Mouse (Mus musculus): Measurements from ENCODE around the gene H6pd. TPM values are rescaled to one million over a fixed set of nuclear protein-coding genes. Genes with fewer than 3 reads are reported as not detected.

Gene H6pd
- polyA plus RNA-seq, 1 experiment from 2014 or later = 10.2 TPM

DNA sequence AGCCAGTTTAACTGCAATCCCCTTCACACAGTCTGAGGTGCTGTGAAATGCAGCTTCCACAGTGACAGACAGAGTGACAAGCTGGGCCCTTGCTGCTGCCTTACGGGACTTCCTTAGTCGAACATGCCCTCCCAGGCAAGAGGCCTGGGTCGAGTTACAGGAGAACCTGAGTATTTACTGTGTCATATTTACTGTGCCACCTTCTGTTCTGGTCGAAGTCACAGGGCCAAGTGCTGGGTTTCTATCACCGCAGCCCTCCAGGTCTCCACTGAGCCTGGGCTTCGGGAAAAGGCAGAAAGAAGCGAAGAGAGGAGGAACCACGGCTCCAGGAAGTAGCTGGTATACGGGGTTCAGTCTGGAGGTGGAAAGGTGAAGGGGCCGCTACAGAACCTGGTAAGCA, 10.8 kb downstream of the H6pd start:
- Histone ChIP-seq H3K9me3 (replicated peaks) (no peaks in the 10 kb centered on the region), H3K27me3 (no peaks in the 10 kb centered on the region), H3K9ac (no peak overlapping the region), H3K4me1 (replicated peaks) (peaks cover 59% of the 10 kb centered on the region), H3K4me3 (no peak overlapping the region), H3K27ac (no peak overlapping the region), H3K4me2 (no peak overlapping the region), H3K36me3 (0 out of 2 replicates have a peak, but pooled peaks cover 4% of the 10 kb centered on the region)
- 70% methylated on average over 10 of the region's 10 CpGs for WGBS
- no peak for ATAC-seq (replicated peaks; ENCODE audit: insufficient number of reproducible peaks, insufficient read depth, low FRiP score, low read depth)

DNA sequence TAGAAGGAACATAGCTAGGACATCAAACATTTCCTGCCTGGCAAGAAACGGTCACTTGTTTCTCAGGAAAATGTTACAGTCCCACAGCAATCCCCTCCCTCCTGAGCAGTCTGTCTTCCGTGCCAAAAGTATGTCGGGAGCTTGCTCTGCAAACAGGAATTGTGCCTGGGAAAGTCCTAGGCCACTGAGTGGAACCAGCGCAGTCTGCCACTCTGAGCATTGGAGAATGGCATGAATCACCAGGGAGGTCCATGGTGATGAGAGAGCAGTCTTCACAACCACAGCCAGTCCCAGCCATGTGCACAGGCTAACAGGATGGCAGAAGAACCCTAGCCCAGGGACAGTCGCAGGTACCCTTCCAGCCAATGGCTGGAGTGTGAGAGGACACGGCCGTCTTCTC, 12.4 kb downstream of the H6pd start:
- Histone ChIP-seq H3K9me3 (replicated peaks) (no peaks in the 10 kb centered on the region), H3K9ac (no peak overlapping the region), H3K4me3 (no peak overlapping the region), H3K27ac (peak overlapping the region; percentile 24; the same call in 1 of the 2 replicates), H3K4me2 (no peak overlapping the region), H3K36me3 (0 out of 2 replicates have a peak, but pooled peaks cover 4% of the 10 kb centered on the region), H3K4me1 (replicated peaks) (peaks cover 43% of the 10 kb centered on the region), H3K27me3 (no peaks in the 10 kb centered on the region)
- ATAC-seq (replicated peaks; ENCODE audit: insufficient number of reproducible peaks, insufficient read depth, low FRiP score, low read depth) = no peak
- WGBS = 63% methylated on average over 7 of the region's 7 CpGs

- 0 out of 2 replicates have a peak, but pooled peaks cover 4% of the 10 kb centered on the region for H3K36me3 ChIP-seq
- no peak overlapping the region for H3K9ac ChIP-seq
- H3K4me3 ChIP-seq = no peak overlapping the region
- no peak overlapping the region for H3K4me2 ChIP-seq
- 0 out of 2 replicates have a peak overlapping the region, but pooled peaks have one; percentile 24 for H3K27ac ChIP-seq
- ATAC-seq (replicated peaks; ENCODE audit: insufficient number of reproducible peaks, insufficient read depth, low FRiP score, low read depth) = no peak
- WGBS = 87% methylated on average over 7 of the region's 7 CpGs
- H3K27me3 ChIP-seq = no peaks in the 10 kb centered on the region
- H3K9me3 ChIP-seq (replicated peaks) = no peaks in the 10 kb centered on the region
- H3K4me1 ChIP-seq (replicated peaks) = peaks cover 43% of the 10 kb centered on the region
Observed at GRCm38 (mm10) chr4:149995911-149996310, 12.9 kb downstream of the H6pd start.

GRCm38 (mm10) chr4:149994218-149994617, 14.6 kb downstream of the H6pd start:
- no peak overlapping the region for H3K4me3 ChIP-seq
- no peak overlapping the region for H3K27ac ChIP-seq
- no peak overlapping the region for H3K9ac ChIP-seq
- ATAC-seq (replicated peaks; ENCODE audit: insufficient number of reproducible peaks, insufficient read depth, low FRiP score, low read depth) = no peak
- peaks cover 42% of the 10 kb centered on the region for H3K4me1 ChIP-seq (replicated peaks)
- 92% methylated on average over 10 of the region's 10 CpGs for WGBS
- H3K36me3 ChIP-seq = 0 out of 2 replicates have a peak, but pooled peaks cover 4% of the 10 kb centered on the region
- H3K27me3 ChIP-seq = no peaks in the 10 kb centered on the region
- no peak overlapping the region for H3K4me2 ChIP-seq
- no peaks in the 10 kb centered on the region for H3K9me3 ChIP-seq (replicated peaks)

DNA sequence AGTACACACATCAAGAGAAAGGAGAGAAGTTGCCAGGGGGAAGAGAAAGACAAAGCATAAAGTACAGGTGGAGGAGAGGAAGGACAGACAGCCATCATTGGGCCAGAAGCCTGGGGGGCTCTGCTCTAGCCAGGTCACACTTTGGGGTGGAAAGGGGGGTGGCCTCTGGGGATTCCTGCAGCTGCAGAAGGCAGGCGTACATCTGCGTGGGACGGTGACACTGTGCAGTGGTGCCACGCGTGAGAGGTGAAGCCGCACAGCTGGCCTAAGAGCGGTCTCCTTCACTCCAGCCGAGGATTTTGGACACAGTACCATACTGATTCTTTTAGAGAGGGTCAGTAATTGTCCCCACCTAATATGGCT, 16.2 kb downstream of the H6pd start:
- H3K4me3 ChIP-seq = no peak overlapping the region
- H3K4me1 ChIP-seq (replicated peaks) = peaks cover 43% of the 10 kb centered on the region
- no peak overlapping the region for H3K9ac ChIP-seq
- no peak overlapping the region for H3K27ac ChIP-seq
- H3K36me3 ChIP-seq = 0 out of 2 replicates have a peak, but pooled peaks cover 4% of the 10 kb centered on the region
- no peak for ATAC-seq (replicated peaks; ENCODE audit: insufficient number of reproducible peaks, insufficient read depth, low FRiP score, low read depth)
- no peak overlapping the region for H3K4me2 ChIP-seq
- no peaks in the 10 kb centered on the region for H3K27me3 ChIP-seq
- 91% methylated on average over 8 of the region's 8 CpGs for WGBS
- H3K9me3 ChIP-seq (replicated peaks) = no peaks in the 10 kb centered on the region

DNA sequence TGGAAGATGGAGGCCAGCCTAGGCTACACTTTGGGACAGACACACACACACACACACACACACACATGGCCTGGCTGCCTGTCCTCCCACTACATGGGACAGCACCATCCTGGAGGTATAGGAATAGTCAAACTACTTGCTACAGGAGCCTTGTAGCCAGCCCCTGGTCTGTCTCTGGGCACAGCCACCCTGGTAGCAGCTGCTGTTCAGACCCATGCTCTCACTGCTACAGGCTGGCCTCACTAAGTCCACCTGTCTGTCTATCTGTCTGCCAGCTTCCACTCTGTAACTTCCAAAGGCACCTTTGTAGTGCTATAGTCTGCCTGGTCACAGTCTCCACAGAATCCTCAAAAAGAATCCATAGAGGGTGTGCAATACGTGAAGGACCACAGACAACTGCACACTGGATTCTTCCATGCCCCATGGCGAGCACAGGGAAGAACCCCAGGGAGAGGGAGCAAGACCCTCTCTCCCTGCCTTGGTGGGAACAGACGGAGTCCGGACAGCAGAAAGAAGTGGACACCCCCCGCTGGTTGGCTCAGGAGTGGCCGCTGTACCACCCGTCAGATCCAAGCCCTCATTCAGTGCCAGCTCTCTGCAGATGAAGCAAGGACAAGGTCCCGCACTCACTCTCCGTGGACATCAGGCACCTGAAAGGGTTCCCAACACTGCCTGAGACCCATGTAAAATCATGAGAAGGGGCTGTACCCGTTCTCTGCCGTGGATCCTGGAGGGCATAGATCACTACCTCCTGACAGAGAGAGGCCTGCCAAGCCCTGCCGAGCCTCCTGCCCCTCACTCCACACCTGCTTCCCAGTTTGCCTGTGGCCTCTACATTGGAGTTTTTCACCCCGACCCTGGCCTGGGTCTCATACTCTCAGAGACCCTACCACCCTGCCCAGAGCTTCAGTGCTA, 16.8 kb downstream of the H6pd start:
- WGBS = 83% methylated on average over 13 of the region's 13 CpGs
- Histone ChIP-seq H3K36me3 (0 out of 2 replicates have a peak, but pooled peaks cover 4% of the 10 kb centered on the region), H3K4me2 (no peak overlapping the region), H3K27ac (no peak overlapping the region), H3K4me3 (no peak overlapping the region), H3K9ac (no peak overlapping the region), H3K9me3 (replicated peaks) (no peaks in the 10 kb centered on the region), H3K4me1 (replicated peaks) (peaks cover 43% of the 10 kb centered on the region), H3K27me3 (no peaks in the 10 kb centered on the region)
- no peak for ATAC-seq (replicated peaks; ENCODE audit: insufficient number of reproducible peaks, insufficient read depth, low FRiP score, low read depth)

DNA sequence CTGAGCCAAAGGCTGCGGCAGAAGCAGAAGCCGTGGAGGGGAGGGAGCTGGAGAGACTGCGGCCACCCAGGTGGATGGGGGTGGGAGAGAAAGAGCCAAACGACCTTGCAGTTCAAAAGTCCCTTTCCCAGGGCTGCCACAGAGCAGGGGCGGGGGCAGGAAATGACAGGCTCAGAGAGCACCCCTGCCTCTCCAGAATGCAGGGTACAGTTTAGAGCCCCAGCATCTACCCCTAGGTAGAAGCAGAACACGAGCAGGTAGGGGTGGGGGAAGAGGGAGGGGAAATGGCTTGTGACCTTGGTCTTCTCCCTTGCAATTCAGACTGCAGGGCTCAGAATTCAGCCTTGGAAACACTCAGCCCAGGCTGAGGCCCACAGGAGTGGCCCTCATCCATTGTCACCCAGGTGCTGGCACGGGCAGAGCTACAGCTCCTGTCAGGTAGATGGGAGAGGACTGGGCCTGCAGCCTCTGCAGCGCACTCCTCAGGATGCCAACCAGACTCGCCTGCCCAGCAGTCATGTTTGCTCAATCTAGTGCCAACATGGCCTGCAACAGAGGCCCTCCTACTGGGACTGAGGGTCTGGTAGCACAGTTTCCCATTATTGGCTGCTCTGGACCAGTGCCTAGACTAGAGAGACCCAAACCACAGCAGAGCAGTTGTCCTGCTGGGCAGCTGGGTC, 17.7 kb downstream of the H6pd start:
- H3K4me2 ChIP-seq = peak overlapping the region; percentile 20; the same call in 1 of the 2 replicates
- ATAC-seq (replicated peaks; ENCODE audit: insufficient number of reproducible peaks, insufficient read depth, low FRiP score, low read depth) = no peak; the same call in 1 of the 2 replicates
- H3K27ac ChIP-seq = peak overlapping the region; percentile 58

GRCm38 (mm10) chr4:149990212-149990953, 18.4 kb downstream of the H6pd start:
- H3K27ac ChIP-seq = peak overlapping the region; percentile 58
- 22% methylated on average over 8 of the region's 8 CpGs for WGBS
- 0 out of 2 replicates have a peak overlapping the region, but pooled peaks have one; percentile 19 for H3K9ac ChIP-seq

More for the DNA sequence above, 17.7 kb downstream of the H6pd start:
- Histone ChIP-seq H3K36me3 (0 out of 2 replicates have a peak, but pooled peaks cover 4% of the 10 kb centered on the region), H3K4me3 (no peak overlapping the region), H3K27me3 (no peaks in the 10 kb centered on the region), H3K4me1 (replicated peaks) (peaks cover 35% of the 10 kb centered on the region), H3K9ac (0 out of 2 replicates have a peak overlapping the region, but pooled peaks have one; percentile 19), H3K9me3 (replicated peaks) (no peaks in the 10 kb centered on the region)
- 41% methylated on average over 9 of the region's 9 CpGs for WGBS

DNA sequence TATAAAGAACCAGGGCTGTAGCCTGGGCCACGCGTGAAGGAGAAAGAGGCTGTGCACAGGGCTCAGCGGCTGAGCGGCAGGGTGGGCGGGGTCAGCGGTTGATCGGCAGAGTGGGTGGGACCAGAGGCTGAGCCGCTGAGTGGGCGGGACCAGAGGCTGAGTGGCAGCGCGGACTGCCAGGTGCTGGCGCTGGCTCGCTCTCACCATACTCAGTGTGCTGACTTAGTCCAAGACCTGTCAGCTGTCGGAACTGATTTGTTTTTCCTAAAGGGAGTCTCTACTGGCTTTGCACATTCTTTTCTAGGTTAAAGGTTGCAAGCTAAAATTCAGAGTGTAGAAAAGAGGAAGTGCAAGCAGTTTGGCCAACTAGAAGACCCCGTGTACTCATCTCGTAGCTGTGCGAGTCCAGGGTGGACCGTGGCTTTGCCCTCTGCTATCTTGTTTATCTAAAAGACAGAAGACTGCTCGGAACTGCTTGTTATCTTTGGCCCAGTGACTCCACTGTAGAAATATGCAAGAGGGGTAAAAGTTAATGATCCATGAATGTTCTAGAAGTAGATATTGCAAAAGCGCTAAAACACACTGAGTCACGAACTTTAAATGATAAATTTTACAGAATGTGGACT, 19.8 kb downstream of the H6pd start:
- peak; percentile 81 for ATAC-seq (replicated peaks; ENCODE audit: insufficient number of reproducible peaks, insufficient read depth, low FRiP score, low read depth)
- Histone ChIP-seq H3K4me1 (replicated peaks) (peaks cover 34% of the 10 kb centered on the region), H3K9ac (peak overlapping the region; percentile 44), H3K9me3 (replicated peaks) (no peaks in the 10 kb centered on the region), H3K36me3 (0 out of 2 replicates have a peak, but pooled peaks cover 1% of the 10 kb centered on the region), H3K27ac (peak overlapping the region; percentile 36), H3K4me2 (peak overlapping the region; percentile 69), H3K4me3 (peak overlapping the region; percentile 37), H3K27me3 (no peaks in the 10 kb centered on the region)
- WGBS = 5% methylated on average over 21 of the region's 21 CpGs

More at GRCm38 (mm10) chr4:149990212-149990953, 18.4 kb downstream of the H6pd start:
- Histone ChIP-seq H3K4me2 (peak overlapping the region; percentile 20; the same call in 1 of the 2 replicates), H3K27me3 (no peaks in the 10 kb centered on the region), H3K4me1 (replicated peaks) (peaks cover 34% of the 10 kb centered on the region), H3K4me3 (no peak overlapping the region), H3K9me3 (replicated peaks) (no peaks in the 10 kb centered on the region), H3K36me3 (0 out of 2 replicates have a peak, but pooled peaks cover 4% of the 10 kb centered on the region)
- no peak; the same call in 1 of the 2 replicates for ATAC-seq (replicated peaks; ENCODE audit: insufficient number of reproducible peaks, insufficient read depth, low FRiP score, low read depth)

GRCm38 (mm10) chr4:149988301-149988700, 20.5 kb downstream of the H6pd start:
- H3K27me3 ChIP-seq = no peaks in the 10 kb centered on the region
- peak overlapping the region; percentile 36 for H3K27ac ChIP-seq
- ATAC-seq (replicated peaks; ENCODE audit: insufficient number of reproducible peaks, insufficient read depth, low FRiP score, low read depth) = no peak
- H3K4me3 ChIP-seq = peak overlapping the region; percentile 37; the same call in 1 of the 2 replicates
- no peaks in the 10 kb centered on the region for H3K36me3 ChIP-seq
- H3K4me1 ChIP-seq (replicated peaks) = peaks cover 29% of the 10 kb centered on the region
- no peak overlapping the region for H3K9ac ChIP-seq
- H3K4me2 ChIP-seq = peak overlapping the region; percentile 69
- WGBS = 73% methylated on average over 6 of the region's 6 CpGs
- H3K9me3 ChIP-seq (replicated peaks) = no peaks in the 10 kb centered on the region

Data from heart, embryonic 15.5 days (tissue).